Mouse (Mus musculus) 416B (cell line): ENCODE data around the gene Gm4131.
"Not testable (repeated sequence)": the region's sequence is repeated elsewhere in the genome, so short reads cannot be mapped to it uniquely, and the experiment has no call there.

Experiments
- DNase-seq: peaks from one replicate; pipeline ENCODE4 v3.0.0; 2011; ENCODE audit warnings: low read depth

The Gm4131 gene

GRCm38 (mm10) chr14:62566821-62567220 lies at the start of gene Gm4131:
Gene Gm4131, minus strand, starts transcription at chr14:62566921.
- not testable (repeated sequence) for DNase-seq

- DNase-seq = no peak
These were observed 43.2 kb upstream of the Gm4131 start for GRCm38 (mm10) chr14:62609904-62610303.

- no peak for DNase-seq
These were observed 41.1 kb upstream of the Gm4131 start for GRCm38 (mm10) chr14:62607791-62608196.

- no peak for DNase-seq
These were observed 36.1 kb upstream of the Gm4131 start for GRCm38 (mm10) chr14:62602869-62603268.

- no peak for DNase-seq
These were observed 35.5 kb upstream of the Gm4131 start for GRCm38 (mm10) chr14:62602271-62602670.

GRCm38 (mm10) chr14:62600109-62600522 lies 33.4 kb upstream of the Gm4131 start:
- DNase-seq = no peak

GRCm38 (mm10) chr14:62585338-62585737 lies 18.6 kb upstream of the Gm4131 start:
- DNase-seq = no peak

GRCm38 (mm10) chr14:62584637-62585036 lies 17.9 kb upstream of the Gm4131 start:
- no peak for DNase-seq

GRCm38 (mm10) chr14:62581768-62582167 lies 15.0 kb upstream of the Gm4131 start:
- DNase-seq = no peak

GRCm38 (mm10) chr14:62580945-62581344 lies 14.2 kb upstream of the Gm4131 start:
- peak; percentile 40 for DNase-seq

- no peak for DNase-seq
These were observed 9.1 kb upstream of the Gm4131 start for GRCm38 (mm10) chr14:62575862-62576261.

GRCm38 (mm10) chr14:62574906-62575305 lies 8.2 kb upstream of the Gm4131 start:
- DNase-seq = no peak

GRCm38 (mm10) chr14:62573454-62573853 lies 6.7 kb upstream of the Gm4131 start:
- no peak for DNase-seq

- no peak for DNase-seq
These were observed 3.6 kb upstream of the Gm4131 start for GRCm38 (mm10) chr14:62570299-62570698.

GRCm38 (mm10) chr14:62569463-62569862 lies 2.7 kb upstream of the Gm4131 start:
- no peak for DNase-seq

- DNase-seq = no peak
These were observed 3.0 kb downstream of the Gm4131 start for GRCm38 (mm10) chr14:62563679-62564078.

- no peak for DNase-seq
These were observed 4.6 kb downstream of the Gm4131 start for GRCm38 (mm10) chr14:62561875-62562748.

GRCm38 (mm10) chr14:62557111-62557510 lies 9.6 kb downstream of the Gm4131 start:
- no peak for DNase-seq

- DNase-seq = no peak
These were observed 10.6 kb downstream of the Gm4131 start for GRCm38 (mm10) chr14:62555840-62556810.

GRCm38 (mm10) chr14:62555309-62555829 lies 11.4 kb downstream of the Gm4131 start, which contains the start of gene Fam124a:
Gene Fam124a, plus strand, starts transcription at chr14:62555737.
- DNase-seq = no peak

GRCm38 (mm10) chr14:62553786-62554185 lies 12.9 kb downstream of the Gm4131 start:
- no peak for DNase-seq

GRCm38 (mm10) chr14:62552771-62553170 lies 13.9 kb downstream of the Gm4131 start:
- DNase-seq = no peak
